Mouse (Mus musculus): ENCODE measurements around the gene Skp1a. TPM values are rescaled to one million over a fixed set of nuclear protein-coding genes. Genes with fewer than 3 reads are reported as not detected.

Gene Skp1a
- total and polyA plus RNA-seq, 3 experiments: 169 to 371 (median 209) TPM

DNA sequence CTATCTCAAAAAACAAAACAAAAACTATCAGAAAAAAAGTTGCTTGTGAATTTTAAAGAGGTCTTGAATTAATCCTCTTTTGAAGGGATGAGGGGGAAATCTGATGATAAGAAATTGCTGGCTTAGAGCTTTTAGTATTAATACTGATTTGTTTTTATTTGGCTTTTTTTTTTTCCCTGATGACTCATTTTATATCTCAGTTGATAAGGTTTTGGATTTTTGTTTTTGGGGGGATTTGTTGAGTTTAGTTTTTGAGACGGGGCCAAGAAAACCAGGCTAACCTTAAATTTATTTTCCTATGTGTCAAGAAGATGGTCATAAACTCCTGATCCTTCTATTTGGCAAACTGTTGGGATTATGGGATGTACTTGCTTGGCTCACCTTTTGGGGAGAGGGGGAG is 2.1 kb downstream of the Skp1a start:
- Histone ChIP-seq H3K9ac (ENCODE audit: insufficient read depth, low read depth) (peak overlapping the region; percentile 98; the same call in 1 of the 2 replicates), H3K36me3 (replicated peaks in 1 of 2; ENCODE audit: control insufficient read depth in 1 of 2, insufficient read depth in 1 of 2, low read length in 1 of 2) (peaks cover 18 to 34% of the 10 kb centered on the region in 2 experiments), H3K4me3 (replicated peaks in 1 of 3; ENCODE audit: low read depth in 2 of 3, low read length in 2 of 3, poor library complexity in 1 of 3) (no peak overlapping the region), H3K9me3 (replicated peaks; ENCODE audit: low read length) (no peaks in the 10 kb centered on the region), H3K27me3 (replicated peaks) (peaks cover 6% of the 10 kb centered on the region), H3K27ac (ENCODE audit: insufficient read depth, low read depth) (no peak overlapping the region), H3K4me2 (ENCODE audit: insufficient read depth, low read depth, poor library complexity, severe bottlenecking) (peak overlapping the region; percentile 31), H3K4me1 (ENCODE audit: control insufficient read depth in 1 of 2, insufficient read depth in 2 of 2) (peaks cover 0 to 26% of the 10 kb centered on the region in 2 experiments; a peak in 2 of 4 replicates), H3K79me2 (replicated peaks; ENCODE audit: control insufficient read depth, extremely low read depth, insufficient read depth, poor library complexity, severe bottlenecking) (peaks cover 60% of the 10 kb centered on the region)
- in situ Hi-C loops (cut with MboI; ENCODE audit: low pct_ligation_motif_present, low pct_unique_long_range_greater_than_20kb, low sequenced_read_pairs) (no loop called here), dilution Hi-C loops (cut with MboI; ENCODE audit: extremely low pct_ligation_motif_present, extremely low pct_unique_long_range_greater_than_20kb, low sequenced_read_pairs) (no loop called here)
- TF ChIP-seq MAX (IDR thresholded peaks at IDR 0.05; ENCODE audit: low read length) (no peak), KAT2A (IDR thresholded peaks at IDR 0.05; ENCODE audit: insufficient replicate concordance, low read length) (no peak), CHD1 (IDR thresholded peaks at IDR 0.05; ENCODE audit: low read depth, low read length) (no peak), ZNF384 (IDR thresholded peaks at IDR 0.05; ENCODE audit: low read depth, low read length) (no peak)
- DNase-seq (ENCODE audit: extremely low read depth): no peak

GRCm38 (mm10) chr11:52234509-52234908 is 2.7 kb downstream of the Skp1a start:
- H3K9ac ChIP-seq (ENCODE audit: insufficient read depth, low read depth): no peak overlapping the region
- no peak overlapping the region for H3K27ac ChIP-seq (ENCODE audit: insufficient read depth, low read depth)
- peaks cover 63% of the 10 kb centered on the region for H3K79me2 ChIP-seq (replicated peaks; ENCODE audit: control insufficient read depth, extremely low read depth, insufficient read depth, poor library complexity, severe bottlenecking)
- peaks cover 6% of the 10 kb centered on the region for H3K27me3 ChIP-seq (replicated peaks)
- in situ Hi-C loops (cut with MboI; ENCODE audit: low pct_ligation_motif_present, low pct_unique_long_range_greater_than_20kb, low sequenced_read_pairs) (no loop called here), dilution Hi-C loops (cut with MboI; ENCODE audit: extremely low pct_ligation_motif_present, extremely low pct_unique_long_range_greater_than_20kb, low sequenced_read_pairs) (no loop called here)
- H3K4me2 ChIP-seq (ENCODE audit: insufficient read depth, low read depth, poor library complexity, severe bottlenecking): no peak overlapping the region
- H3K9me3 ChIP-seq (replicated peaks; ENCODE audit: low read length): no peaks in the 10 kb centered on the region
- DNase-seq (ENCODE audit: extremely low read depth): no peak
- peaks cover 0 to 26% of the 10 kb centered on the region in 2 experiments; a peak in 2 of 4 replicates for H3K4me1 ChIP-seq (ENCODE audit: control insufficient read depth in 1 of 2, insufficient read depth in 2 of 2)
- H3K36me3 ChIP-seq (replicated peaks in 1 of 2; ENCODE audit: control insufficient read depth in 1 of 2, insufficient read depth in 1 of 2, low read length in 1 of 2): peaks cover 21 to 39% of the 10 kb centered on the region in 2 experiments
- TF ChIP-seq CHD1 (IDR thresholded peaks at IDR 0.05; ENCODE audit: low read depth, low read length) (no peak), POLR2A (IDR thresholded peaks at IDR 0.05; ENCODE audit: low read depth, low read length) (no peak), MAFK (IDR thresholded peaks at IDR 0.05; ENCODE audit: insufficient replicate concordance, low read length) (no peak), RAD21 (IDR thresholded peaks at IDR 0.05; ENCODE audit: low read depth, low read length) (no peak), CTCF (conservative IDR thresholded peaks at IDR 0.05 in 1 of 2, IDR thresholded peaks at IDR 0.05 in 1 of 2; ENCODE audit: low read depth in 2 of 2, low read length in 2 of 2) (no peak), USF2 (conservative IDR thresholded peaks at IDR 0.05; ENCODE audit: low read depth, low read length) (no peak), MAX (IDR thresholded peaks at IDR 0.05; ENCODE audit: low read length) (no peak), JUND (conservative IDR thresholded peaks at IDR 0.05; ENCODE audit: low read depth, low read length) (no peak), MXI1 (IDR thresholded peaks at IDR 0.05; ENCODE audit: low read depth, low read length) (no peak), TCF12 (IDR thresholded peaks at IDR 0.05; ENCODE audit: low read depth, low read length) (no peak), E2F4 (IDR thresholded peaks at IDR 0.05; ENCODE audit: insufficient replicate concordance, low read depth, low read length) (no peak), ZKSCAN1 (IDR thresholded peaks at IDR 0.05; ENCODE audit: borderline replicate concordance, low read depth, low read length) (no peak)
- H3K4me3 ChIP-seq (replicated peaks in 1 of 3; ENCODE audit: low read depth in 2 of 3, low read length in 2 of 3, poor library complexity in 1 of 3): no peak overlapping the region
